20 mouse cellular contexts compared by ENCODE assay signal in the genomic region with DNA sequence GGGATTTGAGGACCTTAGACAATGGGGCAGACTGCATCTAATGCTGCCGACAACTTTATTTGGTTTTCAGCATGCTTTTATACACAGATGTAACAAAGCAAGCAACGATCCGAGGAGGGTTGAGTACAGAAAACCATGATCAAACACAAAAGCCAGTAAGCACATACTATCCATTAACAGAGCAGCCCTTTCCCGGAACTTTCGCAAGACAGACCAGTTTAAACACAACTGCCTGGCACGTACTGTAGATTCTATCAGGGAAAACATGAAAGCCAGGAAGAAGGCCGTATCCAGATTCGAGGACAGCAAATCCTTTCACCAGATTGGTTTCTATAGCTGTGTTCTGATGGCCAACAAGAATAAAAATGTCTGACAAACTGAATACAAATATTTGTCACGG.
DNase-seq lines count a peak whose midpoint lies in the region; ATAC-seq lines count a peak whose summit lies in the region.
"Had no signal": no experiment of that assay in that cellular context is flagged by ENCODE, and none has a peak within 500 bp of the region (broad histone marks: within the 10 kb centered on the region; RNA-seq: fewer than 3 reads in every experiment).

No protein-coding gene starts in this region.

- H3K9ac ChIP-seq in hindbrain, embryonic 16.5 days (ENCODE audit: low read depth, low read length), result no peak overlapping the region
- H3K9ac ChIP-seq in lung, embryonic 16.5 days (ENCODE audit: low read length), result no peak overlapping the region
- no peak overlapping the region for H3K9ac ChIP-seq in intestine, embryonic 15.5 days
- H3K9ac ChIP-seq: forebrain, embryonic 12.5 days; heart, embryonic 15.5 days; hindbrain, embryonic 14.5 days; liver, embryonic 14.5 days had no signal

- H3K4me3 ChIP-seq in hindbrain, embryonic 10.5 days, result no peak overlapping the region
- no peak overlapping the region for H3K4me3 ChIP-seq in hindbrain, embryonic 16.5 days (ENCODE audit: low read length)
- no peak overlapping the region for H3K4me3 ChIP-seq in lung, embryonic 16.5 days (ENCODE audit: low read length)
- no peak overlapping the region for H3K4me3 ChIP-seq in limb, embryonic 10.5 days
- H3K4me3 ChIP-seq in intestine, embryonic 15.5 days (replicated peaks), result no peak overlapping the region
- H3K4me3 ChIP-seq: forebrain, embryonic 12.5 days; heart, embryonic 15.5 days; megakaryocyte, embryonic 14.5 days had no signal

- 0 out of 2 replicates have a peak overlapping the region, but pooled peaks have one; percentile 71 for H3K27ac ChIP-seq in hindbrain, embryonic 10.5 days
- no peak overlapping the region for H3K27ac ChIP-seq in hindbrain, embryonic 16.5 days (ENCODE audit: low read depth, low read length)
- peak overlapping the region; percentile 59 for H3K27ac ChIP-seq in lung, embryonic 16.5 days (ENCODE audit: low read length)
- 0 out of 2 replicates have a peak overlapping the region, but pooled peaks have one; percentile 46 for H3K27ac ChIP-seq in limb, embryonic 10.5 days
- H3K27ac ChIP-seq in intestine, embryonic 15.5 days, result no peak overlapping the region
- H3K27ac ChIP-seq: forebrain, embryonic 12.5 days; heart, embryonic 15.5 days; hindbrain, embryonic 14.5 days; liver, embryonic 14.5 days had no signal

- H3K36me3 ChIP-seq in hindbrain, embryonic 10.5 days, result no peaks in the 10 kb centered on the region
- no peaks in the 10 kb centered on the region for H3K36me3 ChIP-seq in hindbrain, embryonic 16.5 days (ENCODE audit: control insufficient read depth, insufficient read depth, low read length)
- no peaks in the 10 kb centered on the region for H3K36me3 ChIP-seq in lung, embryonic 16.5 days (ENCODE audit: control insufficient read depth, insufficient read depth, low read length)
- no peaks in the 10 kb centered on the region for H3K36me3 ChIP-seq in limb, embryonic 10.5 days
- H3K36me3 ChIP-seq in intestine, embryonic 15.5 days, result no peaks in the 10 kb centered on the region
- H3K36me3 ChIP-seq: forebrain, embryonic 12.5 days; heart, embryonic 15.5 days had no signal

- DNase-seq in hindbrain, embryonic 10.5 days (ENCODE audit: low spot score), result no peak
- DNase-seq in lung, postnatal 14 days, result no peak
- DNase-seq in limb, embryonic 10.5 days (ENCODE audit: low spot score), result no peak
- DNase-seq: adrenal gland, postnatal 25 days; cerebellum, adult 9-10 months; heart, postnatal 36 days; kidney, adult 8-10 months; kidney, postnatal 10 days; midbrain, embryonic 14.5 days; thymus, adult 18-20 months; thymus, postnatal 36 days had no signal

- H3K27me3 ChIP-seq in hindbrain, embryonic 10.5 days (ENCODE audit: insufficient read depth, poor library complexity, severe bottlenecking), result peaks cover 12% of the 10 kb centered on the region; the same call in 1 of the 2 replicates
- no peaks in the 10 kb centered on the region for H3K27me3 ChIP-seq in hindbrain, embryonic 16.5 days (replicated peaks; ENCODE audit: control insufficient read depth, insufficient read depth, low read length)
- H3K27me3 ChIP-seq in lung, embryonic 16.5 days (ENCODE audit: control insufficient read depth, insufficient read depth, low read depth, low read length), result no peaks in the 10 kb centered on the region
- H3K27me3 ChIP-seq in limb, embryonic 10.5 days (ENCODE audit: low read depth, poor library complexity, severe bottlenecking), result no peaks in the 10 kb centered on the region
- H3K27me3 ChIP-seq in intestine, embryonic 15.5 days (replicated peaks), result no peaks in the 10 kb centered on the region
- H3K27me3 ChIP-seq: forebrain, embryonic 12.5 days; heart, embryonic 15.5 days had no signal

- 89% methylated on average over 9 of the region's 9 CpGs for WGBS in hindbrain, embryonic 10.5 days
- WGBS in hindbrain, embryonic 16.5 days, result 84% methylated on average over 9 of the region's 9 CpGs
- 51% methylated on average over 9 of the region's 9 CpGs for WGBS in lung, embryonic 16.5 days
- 89% methylated on average over 9 of the region's 9 CpGs for WGBS in limb, embryonic 10.5 days
- 83% methylated on average over 9 of the region's 9 CpGs for WGBS in intestine, embryonic 15.5 days

- H3K4me1 ChIP-seq in hindbrain, embryonic 10.5 days (replicated peaks), result peaks cover 68% of the 10 kb centered on the region
- peaks cover 13% of the 10 kb centered on the region for H3K4me1 ChIP-seq in hindbrain, embryonic 16.5 days (ENCODE audit: control insufficient read depth, insufficient read depth, low read depth, low read length)
- H3K4me1 ChIP-seq in lung, embryonic 16.5 days (replicated peaks; ENCODE audit: control insufficient read depth, insufficient read depth, low read length), result peaks cover 33% of the 10 kb centered on the region
- peaks cover 32% of the 10 kb centered on the region for H3K4me1 ChIP-seq in limb, embryonic 10.5 days
- H3K4me1 ChIP-seq in intestine, embryonic 15.5 days (replicated peaks), result peaks cover 20% of the 10 kb centered on the region
- H3K4me1 ChIP-seq: megakaryocyte, embryonic 14.5 days had no signal

- no peak overlapping the region for H3K4me2 ChIP-seq in hindbrain, embryonic 16.5 days (ENCODE audit: low read length)
- H3K4me2 ChIP-seq in lung, embryonic 16.5 days (ENCODE audit: low read depth, low read length), result no peak overlapping the region
- no peak overlapping the region for H3K4me2 ChIP-seq in intestine, embryonic 15.5 days (replicated peaks)
- H3K4me2 ChIP-seq: forebrain, embryonic 12.5 days; heart, embryonic 15.5 days; hindbrain, embryonic 14.5 days had no signal

- no peak for ATAC-seq in hindbrain, embryonic 16.5 days
- no peak for ATAC-seq in lung, embryonic 16.5 days (ENCODE audit: low read depth)
- ATAC-seq in intestine, embryonic 15.5 days, result no peak
- no peak for ATAC-seq in megakaryocyte-erythroid progenitor cell, adult 5-6 weeks (replicated peaks; ENCODE audit: low FRiP score, low TSS enrichment, poor library complexity, severe bottlenecking)

- H3K9me3 ChIP-seq in hindbrain, embryonic 10.5 days, result no peaks in the 10 kb centered on the region
- no peaks in the 10 kb centered on the region for H3K9me3 ChIP-seq in hindbrain, embryonic 16.5 days (ENCODE audit: control insufficient read depth, low read length)
- no peaks in the 10 kb centered on the region for H3K9me3 ChIP-seq in lung, embryonic 16.5 days (ENCODE audit: control insufficient read depth, low read length)
- no peaks in the 10 kb centered on the region for H3K9me3 ChIP-seq in limb, embryonic 10.5 days (replicated peaks)
- H3K9me3 ChIP-seq in intestine, embryonic 15.5 days, result no peaks in the 10 kb centered on the region
- H3K9me3 ChIP-seq: forebrain, embryonic 12.5 days; heart, embryonic 15.5 days; megakaryocyte, embryonic 14.5 days had no signal

Comparison
In these comparisons a context has a peak if more than half of its experiments do, and no peak if none do; other contexts are left out.
1. H3K27ac ChIP-seq: peak in hindbrain, embryonic 10.5 days (single experiment), lung, embryonic 16.5 days (single experiment) and limb, embryonic 10.5 days (single experiment); none in hindbrain, embryonic 16.5 days (single experiment) and intestine, embryonic 15.5 days (single experiment).